Comparison of ENCODE assay signal across 8 mouse cellular contexts in genomic region chr11:69913554-69914371, GRCm38 (mm10). TPM values are rescaled to one million over a fixed set of nuclear protein-coding genes. Genes with fewer than 3 reads are reported as not detected.
DNase-seq lines count a peak whose midpoint lies in the region; ATAC-seq and TF ChIP-seq lines count a peak whose summit lies in the region.

Gene Gps2, plus strand, starts transcription at chr11:69913888.

- peak within 1 kb of the TSS; percentile 90 for H3K4me3 ChIP-seq in E14TG2a.4 (replicated peaks; ENCODE audit: low read length)
- H3K4me3 ChIP-seq in forebrain, embryonic 11.5 days (ENCODE audit: low read depth, low read length): peak within 1 kb of the TSS; percentile 91
- H3K4me3 ChIP-seq in heart, embryonic 15.5 days: peak within 1 kb of the TSS; percentile 83
- peak within 1 kb of the TSS; percentile 91 for H3K4me3 ChIP-seq in liver, embryonic 13.5 days (replicated peaks)
- peak within 1 kb of the TSS; percentile 69 for H3K4me3 ChIP-seq in stomach, embryonic 15.5 days (replicated peaks)

- H3K4me1 ChIP-seq in E14TG2a.4 (replicated peaks; ENCODE audit: low read depth, low read length): peaks cover 79% of the 10 kb centered on the region
- H3K4me1 ChIP-seq in forebrain, embryonic 11.5 days (replicated peaks; ENCODE audit: control insufficient read depth, insufficient read depth, low read length): peaks cover 20% of the 10 kb centered on the region
- H3K4me1 ChIP-seq in heart, embryonic 15.5 days (replicated peaks): peaks cover 36% of the 10 kb centered on the region
- H3K4me1 ChIP-seq in liver, embryonic 13.5 days (replicated peaks): peaks cover 54% of the 10 kb centered on the region
- H3K4me1 ChIP-seq in stomach, embryonic 15.5 days: peaks cover 20% of the 10 kb centered on the region

- no peak for TF ChIP-seq CTCF in E14TG2a.4 (conservative IDR thresholded peaks at IDR 0.05; ENCODE audit: low read length)

- peak within 1 kb of the TSS; percentile 89 for H3K9ac ChIP-seq in forebrain, embryonic 11.5 days (ENCODE audit: low read length)
- H3K9ac ChIP-seq in heart, embryonic 15.5 days: peak within 1 kb of the TSS; percentile 79
- H3K9ac ChIP-seq in liver, embryonic 13.5 days: peak within 1 kb of the TSS; percentile 99
- H3K9ac ChIP-seq in stomach, embryonic 15.5 days: peak within 1 kb of the TSS; percentile 82

- 3% methylated on average over 61 of the region's 61 CpGs for WGBS in forebrain, embryonic 11.5 days
- 2% methylated on average over 61 of the region's 61 CpGs for WGBS in heart, embryonic 15.5 days
- under 1% methylated on average over 61 of the region's 61 CpGs for WGBS in liver, embryonic 13.5 days (ENCODE audit: insufficient replicate concordance)
- WGBS in stomach, embryonic 15.5 days: 2% methylated on average over 61 of the region's 61 CpGs

- DNase-seq in c-Kit-positive CD71-positive TER-119-negative erythroid progenitor cells, embryonic 14.5 days (ENCODE audit: low read depth): peak; percentile 94
- peak; percentile 94 for DNase-seq in forebrain, embryonic 11.5 days (ENCODE audit: low spot score)
- DNase-seq in kidney, postnatal 25 days: peak; percentile 94 to 96
- DNase-seq in liver, embryonic 13.5 days: peak; percentile 85
- DNase-seq in neural tube, embryonic 10.5 days (ENCODE audit: extremely low spot score, low spot score): peak; percentile 97

- ATAC-seq in forebrain, embryonic 11.5 days (replicated peaks; ENCODE audit: low FRiP score): peak; percentile 86
- peak; percentile 86 for ATAC-seq in heart, embryonic 15.5 days (replicated peaks; ENCODE audit: insufficient number of reproducible peaks, insufficient read depth, low FRiP score, low read depth)
- ATAC-seq in liver, embryonic 13.5 days (ENCODE audit: low read depth): peak; percentile 64
- ATAC-seq in stomach, embryonic 15.5 days (ENCODE audit: insufficient read depth, low FRiP score, low read depth): peak; percentile 80

- H3K27me3 ChIP-seq in E14TG2a.4 (ENCODE audit: insufficient read depth, low read length): no peaks in the 10 kb centered on the region
- H3K27me3 ChIP-seq in forebrain, embryonic 11.5 days (ENCODE audit: control insufficient read depth, insufficient read depth, low read length): no peaks in the 10 kb centered on the region
- H3K27me3 ChIP-seq in heart, embryonic 15.5 days: no peaks in the 10 kb centered on the region
- H3K27me3 ChIP-seq in liver, embryonic 13.5 days: no peaks in the 10 kb centered on the region
- H3K27me3 ChIP-seq in stomach, embryonic 15.5 days (replicated peaks): no peaks in the 10 kb centered on the region

- H3K36me3 ChIP-seq in E14TG2a.4 (ENCODE audit: insufficient read depth, low read length): peaks cover 91% of the 10 kb centered on the region
- peaks cover 35% of the 10 kb centered on the region for H3K36me3 ChIP-seq in forebrain, embryonic 11.5 days (ENCODE audit: control insufficient read depth, insufficient read depth, low read length)
- peaks cover 83% of the 10 kb centered on the region for H3K36me3 ChIP-seq in heart, embryonic 15.5 days
- peaks cover 90% of the 10 kb centered on the region for H3K36me3 ChIP-seq in liver, embryonic 13.5 days
- peaks cover 68% of the 10 kb centered on the region for H3K36me3 ChIP-seq in stomach, embryonic 15.5 days

- H3K9me3 ChIP-seq in E14TG2a.4 (ENCODE audit: low read length): no peaks in the 10 kb centered on the region
- no peaks in the 10 kb centered on the region for H3K9me3 ChIP-seq in forebrain, embryonic 11.5 days (ENCODE audit: control insufficient read depth, low read length)
- H3K9me3 ChIP-seq in heart, embryonic 15.5 days (replicated peaks): no peaks in the 10 kb centered on the region
- no peaks in the 10 kb centered on the region for H3K9me3 ChIP-seq in liver, embryonic 13.5 days (replicated peaks)
- H3K9me3 ChIP-seq in stomach, embryonic 15.5 days: no peaks in the 10 kb centered on the region

- H3K27ac ChIP-seq in forebrain, embryonic 11.5 days (ENCODE audit: low read depth, low read length): peak within 1 kb of the TSS; percentile 69
- H3K27ac ChIP-seq in heart, embryonic 15.5 days: peak within 1 kb of the TSS; percentile 91
- H3K27ac ChIP-seq in liver, embryonic 13.5 days: peak within 1 kb of the TSS; percentile 99
- H3K27ac ChIP-seq in stomach, embryonic 15.5 days: peak within 1 kb of the TSS; percentile 85

- H3K4me2 ChIP-seq in forebrain, embryonic 11.5 days (ENCODE audit: low read depth, low read length, severe bottlenecking): peak within 1 kb of the TSS; percentile 99
- peak within 1 kb of the TSS; percentile 93 for H3K4me2 ChIP-seq in heart, embryonic 15.5 days
- peak within 1 kb of the TSS; percentile 98 for H3K4me2 ChIP-seq in liver, embryonic 13.5 days
- H3K4me2 ChIP-seq in stomach, embryonic 15.5 days: peak within 1 kb of the TSS; percentile 79

RNA-seq across cellular contexts. Expression of gene Gps2, which starts in this region (rescaled TPM):
- polyA plus RNA-seq in forebrain, embryonic 11.5 days (2014; fragmentation: Nextera tagmentation; extraction: Ambion mirVana): 99.2 and 106 TPM in 2 replicates
- polyA plus RNA-seq in heart, embryonic 15.5 days (2015; fragmentation: Nextera tagmentation; extraction: Ambion mirVana): 44.8 and 54.9 TPM in 2 replicates
- polyA plus RNA-seq in liver, embryonic 13.5 days (2015; fragmentation: Nextera tagmentation; extraction: Ambion mirVana): 107 and 116 TPM in 2 replicates
- polyA plus RNA-seq in stomach, embryonic 15.5 days (2015; fragmentation: Nextera tagmentation; extraction: Ambion mirVana): 66.2 and 69.1 TPM in 2 replicates

Comparison
In these comparisons a context has a peak if more than half of its experiments do, and no peak if none do; other contexts are left out.
1. Peak in every context shown above with its lines: DNase-seq, ATAC-seq, H3K4me3 ChIP-seq and H3K27ac ChIP-seq.